Mouse (Mus musculus) C2C12 (cell line): ENCODE data around the gene Dao.

ENCODE experiments used
- CEBPB ChIP-seq: IDR thresholded peaks from one replicate; pipeline ENCODE4 v1.6.1; 2011; ENCODE audit warnings: low read depth, mild to moderate bottlenecking, control low read depth, moderate library complexity
- CTCF ChIP-seq: IDR thresholded peaks from one replicate; pipeline ENCODE4 v1.5.1; 2011; ENCODE audit not compliant: control insufficient read depth, insufficient read depth, insufficient read length
- FOSL1 ChIP-seq: IDR thresholded peaks from one replicate; pipeline ENCODE4 v1.8.0; 2011; ENCODE audit warnings: mild to moderate bottlenecking, low read length; ENCODE audit not compliant: poor library complexity, insufficient read depth, severe bottlenecking
- MAX ChIP-seq: IDR thresholded peaks from one replicate; pipeline ENCODE4 v1.6.1; 2011; ENCODE audit warnings: mild to moderate bottlenecking, control low read depth
- MYOD1 ChIP-seq: IDR thresholded peaks from one replicate; pipeline ENCODE4 v1.6.1; 2011; ENCODE audit warnings: low read depth; ENCODE audit not compliant: control insufficient read depth, insufficient read length
- MYOG ChIP-seq: IDR thresholded peaks from one replicate; pipeline ENCODE4 v1.6.1; 2011; ENCODE audit not compliant: control insufficient read depth, insufficient read length; ENCODE audit errors: extremely low read depth
- USF1 ChIP-seq: IDR thresholded peaks from one replicate; pipeline ENCODE4 v1.6.1; 2011; ENCODE audit warnings: low read depth, mild to moderate bottlenecking, control low read depth, moderate library complexity

DNA sequence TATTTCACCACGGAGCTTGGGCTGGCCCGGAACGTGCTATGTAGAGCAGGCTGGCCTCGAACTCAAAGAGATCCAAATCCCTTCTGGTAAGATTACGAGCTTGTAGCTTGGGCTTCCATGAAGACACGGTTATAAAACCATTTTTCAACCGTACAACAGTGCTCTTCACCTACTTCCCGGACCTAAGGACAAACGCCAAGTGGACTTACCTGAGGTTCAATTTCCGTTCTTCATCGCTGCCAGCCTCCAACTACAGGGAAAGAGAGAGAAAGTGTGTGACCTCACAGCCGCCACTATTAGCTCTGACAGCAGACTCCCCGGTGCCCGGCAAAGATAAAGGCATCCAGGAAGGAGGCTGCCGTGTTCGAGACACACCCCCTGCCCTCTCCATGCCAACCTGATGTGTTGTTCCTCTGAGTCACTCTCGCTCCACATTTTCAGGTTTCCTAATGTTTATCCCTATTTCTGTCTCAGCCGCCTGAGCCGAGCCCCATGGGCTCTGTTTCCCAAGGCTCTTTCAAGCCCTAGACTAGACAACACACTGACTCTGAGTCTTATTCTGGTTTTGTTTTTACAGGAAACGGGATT is 14.0 kb upstream of the Dao start:
- TF ChIP-seq CTCF (no peak), MYOG (no peak), FOSL1 (no peak), MAX (no peak), CEBPB (no peak), MYOD1 (no peak), USF1 (no peak)
